Mouse (Mus musculus): ENCODE measurements around the gene Sncb.

GRCm38 (mm10) chr13:54749061-54749863 is 17.1 kb downstream of the Sncb start:
- no peak for TF ChIP-seq CTCF (IDR thresholded peaks at IDR 0.05; ENCODE audit: low read depth)
- no peak for TF ChIP-seq EP300 (optimal IDR thresholded peaks at IDR 0.05)
